Mouse (Mus musculus) hematopoietic multipotent progenitor cell, adult 10-12 weeks (in vitro differentiated cells): Measurements from ENCODE around the gene Itsn2. TPM values are rescaled to one million over a fixed set of nuclear protein-coding genes. Genes with fewer than 3 reads are reported as not detected.

Source experiments
- polyA plus RNA-seq: library from polyadenylated mRNA; stranded (reverse); fragments of >175 nt; gene quantifications from 2 replicates; pipeline ENCODE4 v1.2.3, GENCODE M21; 2012; ENCODE audit warnings: low replicate concordance

Gene Itsn2
- polyA plus RNA-seq, result 25.8 and 51.6 TPM in 2 replicates

DNA sequence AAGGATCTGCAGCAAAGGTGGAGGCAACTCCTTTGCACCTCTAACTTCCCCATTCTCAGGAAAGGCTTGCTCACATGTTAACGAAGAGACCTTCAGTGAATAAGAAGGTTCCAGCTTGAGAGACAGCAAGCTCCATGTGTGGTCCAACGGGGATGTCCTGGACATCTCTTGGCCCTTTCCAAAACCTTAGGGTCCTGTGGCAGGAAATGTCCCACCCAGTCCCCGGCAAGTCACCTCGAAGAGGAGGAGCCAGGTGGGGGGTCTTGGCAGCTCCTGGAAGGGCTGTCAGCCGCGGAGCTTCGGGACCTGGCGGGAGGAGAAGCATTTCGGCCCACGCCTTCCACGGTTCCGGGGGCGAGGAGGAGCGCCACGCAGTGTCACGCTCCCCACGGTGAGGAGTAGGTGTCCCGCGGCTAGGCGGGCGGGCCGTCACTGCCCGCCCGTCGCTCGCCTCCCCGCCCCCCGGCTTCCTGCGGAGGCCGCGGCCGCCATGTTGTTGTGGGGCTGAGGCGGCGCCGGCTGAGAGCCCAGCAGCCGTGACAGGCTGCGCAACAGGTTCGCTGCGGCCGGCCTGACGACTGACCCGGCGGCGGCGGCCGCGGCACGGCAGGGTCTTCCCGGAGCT lies at the start of gene Itsn2, which contains the start of gene Gm3625:
Itsn2 (plus strand) TSS at position 98 of the 625 bp plus-strand sequence.
Gm3625 (minus strand) TSS at position 387 of the 625 bp plus-strand sequence.

DNA sequence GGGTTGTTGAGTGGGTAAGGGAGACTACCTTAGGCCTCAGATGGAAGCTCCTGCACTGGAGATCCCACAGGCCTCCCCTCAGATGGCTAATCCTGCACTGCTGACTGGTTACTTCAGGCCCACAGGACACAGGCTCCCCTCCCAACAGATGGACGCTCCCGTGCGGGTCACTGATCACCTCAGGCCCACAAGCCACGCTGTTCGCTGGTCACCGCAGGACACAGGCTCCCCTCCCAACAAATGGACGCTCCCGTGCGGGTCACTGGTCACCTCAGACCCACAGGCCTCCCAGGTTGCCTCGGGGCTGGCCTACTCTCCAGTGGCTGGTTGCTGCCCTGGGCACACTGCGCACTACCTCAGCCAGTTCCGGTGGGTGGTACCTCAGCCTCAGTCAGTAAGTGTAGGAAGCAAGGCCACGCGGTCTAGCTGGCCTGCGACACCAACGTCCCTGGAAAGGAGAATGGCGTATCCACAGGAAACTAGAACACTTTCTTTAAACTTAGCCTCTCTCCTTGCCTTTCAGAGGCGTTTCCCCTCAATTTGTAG lies 145.7 kb downstream of the Itsn2 start, which contains the start of gene Fam228a:
Fam228a (minus strand) TSS at position 400 of the 546 bp plus-strand sequence.

Other genes starting within 250 kb of the Itsn2 start
- 14.6 and 14.8 TPM in 2 replicates for gene Ncoa1, start 115.5 kb upstream of the Itsn2 start, polyA plus RNA-seq
- gene Gm3625, start 289 bp downstream of the Itsn2 start, polyA plus RNA-seq, result not detected in 2 replicates
- not detected in 2 replicates for gene Fam228a, start 145.8 kb downstream of the Itsn2 start, polyA plus RNA-seq
- gene Pfn4, start 176.4 kb downstream of the Itsn2 start, polyA plus RNA-seq, result 0.12 TPM in 1 of 2 replicates, not detected in the other
- 0.38 and 0.51 TPM in 2 replicates for gene Fam228b, start 176.6 kb downstream of the Itsn2 start, polyA plus RNA-seq
- gene Sf3b6, start 224.9 kb downstream of the Itsn2 start, polyA plus RNA-seq, result 4.2 and 7.6 TPM in 2 replicates
- 2.6 and 2.9 TPM in 2 replicates for gene Fkbp1b, start 249.0 kb downstream of the Itsn2 start, polyA plus RNA-seq